Mouse (Mus musculus): ENCODE measurements around the gene Adssl1. TPM values are rescaled to one million over a fixed set of nuclear protein-coding genes. Genes with fewer than 3 reads are reported as not detected.
A peak's percentile ranks its signal among the peaks of the same experiment; 100 is the strongest.

The Adssl1 gene
- polyA plus RNA-seq, 1 experiment from 2014 or later: 43.0 TPM

DNA sequence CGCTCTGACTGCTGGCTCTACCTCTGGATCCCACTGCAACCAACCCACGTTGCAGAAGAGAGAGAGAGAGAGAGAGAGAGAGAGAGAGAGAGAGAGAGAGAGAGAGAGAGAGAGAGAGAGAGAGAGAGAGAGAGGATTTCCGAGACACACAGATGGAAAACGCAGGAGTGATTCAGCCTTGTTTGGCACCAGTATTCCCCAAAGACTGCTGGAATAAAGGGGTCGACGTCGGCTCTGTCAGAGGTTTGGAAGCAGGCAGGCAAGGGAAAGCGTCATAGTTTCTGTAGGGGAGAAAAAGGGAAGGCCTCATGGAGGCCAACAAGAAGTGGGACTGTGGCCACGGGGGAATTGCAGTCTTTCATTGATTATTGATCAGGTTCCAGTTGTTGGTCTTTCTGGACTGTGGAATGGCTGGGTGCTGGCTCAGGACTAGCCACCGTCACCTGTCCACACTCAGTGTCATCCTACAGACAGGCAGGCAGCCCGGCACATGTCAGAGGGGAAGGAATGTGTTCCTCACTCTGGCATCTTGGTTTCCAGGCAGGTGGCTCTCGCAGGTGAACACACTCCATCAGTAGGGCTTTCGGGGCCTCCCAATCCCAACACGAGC lies 22.8 kb upstream of the Adssl1 start:
- ATAC-seq: no peak
- TF ChIP-seq CTCF (IDR thresholded peaks at IDR 0.05) (no peak), EP300 (IDR thresholded peaks at IDR 0.05) (no peak)
- H3K9me3 ChIP-seq (ENCODE audit: low read length): no peaks in the 10 kb centered on the region
- H3K9ac ChIP-seq (replicated peaks; ENCODE audit: low read depth): no peak overlapping the region
- H3K36me3 ChIP-seq (ENCODE audit: insufficient read depth, low read length): no peaks in the 10 kb centered on the region
- no peak for DNase-seq (ENCODE audit: low spot score)
- H3K4me1 ChIP-seq (ENCODE audit: insufficient read depth, low read depth, low read length): peaks cover 27% of the 10 kb centered on the region
- 78% methylated on average over 14 of the region's 14 CpGs for WGBS
- no peaks in the 10 kb centered on the region for H3K27me3 ChIP-seq (replicated peaks; ENCODE audit: insufficient read depth, low read length)
- H3K4me2 ChIP-seq (replicated peaks; ENCODE audit: low read depth, low read length): no peak overlapping the region
- H3K27ac ChIP-seq (ENCODE audit: low read length): no peak overlapping the region
- no peak overlapping the region for H3K4me3 ChIP-seq (ENCODE audit: low read depth, low read length)

DNA sequence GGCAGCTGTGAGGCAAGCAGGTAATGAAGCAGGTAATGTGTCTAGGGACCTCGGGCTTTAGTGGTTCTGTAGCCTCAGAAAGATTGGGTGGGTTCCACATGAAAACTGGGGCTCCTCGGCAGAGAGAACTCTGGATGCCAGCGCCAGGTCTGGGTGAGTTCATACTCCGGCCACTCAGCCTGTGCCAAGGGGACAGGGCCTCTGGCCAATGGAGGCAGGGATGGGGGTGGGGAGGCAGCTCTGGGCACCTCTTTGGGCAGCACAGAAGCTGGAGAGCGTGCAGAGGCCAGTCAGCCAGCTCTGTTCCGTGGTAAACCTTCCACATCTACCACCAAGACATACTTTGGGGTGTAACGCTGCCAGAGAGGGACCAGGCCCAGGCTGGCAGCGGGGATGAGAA lies 22.2 kb upstream of the Adssl1 start:
- 85% methylated on average over 8 of the region's 8 CpGs for WGBS
- TF ChIP-seq CTCF (IDR thresholded peaks at IDR 0.05) (no peak), EP300 (IDR thresholded peaks at IDR 0.05) (no peak)
- Histone ChIP-seq H3K9ac (replicated peaks; ENCODE audit: low read depth) (no peak overlapping the region), H3K4me3 (ENCODE audit: low read depth, low read length) (no peak overlapping the region), H3K4me2 (replicated peaks; ENCODE audit: low read depth, low read length) (no peak overlapping the region), H3K4me1 (ENCODE audit: insufficient read depth, low read depth, low read length) (peaks cover 21% of the 10 kb centered on the region), H3K27me3 (replicated peaks; ENCODE audit: insufficient read depth, low read length) (no peaks in the 10 kb centered on the region), H3K36me3 (ENCODE audit: insufficient read depth, low read length) (no peaks in the 10 kb centered on the region), H3K27ac (ENCODE audit: low read length) (no peak overlapping the region), H3K9me3 (ENCODE audit: low read length) (no peaks in the 10 kb centered on the region)
- DNase-seq (ENCODE audit: low spot score): no peak
- ATAC-seq: no peak

GRCm38 (mm10) chr12:112599198-112599597 lies 20.6 kb upstream of the Adssl1 start:
- H3K9ac ChIP-seq (replicated peaks; ENCODE audit: low read depth): no peak overlapping the region
- no peaks in the 10 kb centered on the region for H3K9me3 ChIP-seq (ENCODE audit: low read length)
- H3K27ac ChIP-seq (ENCODE audit: low read length): no peak overlapping the region
- DNase-seq (ENCODE audit: low spot score): no peak
- H3K27me3 ChIP-seq (replicated peaks; ENCODE audit: insufficient read depth, low read length): no peaks in the 10 kb centered on the region
- no peaks in the 10 kb centered on the region for H3K36me3 ChIP-seq (ENCODE audit: insufficient read depth, low read length)
- WGBS: 35% methylated on average over 4 of the region's 4 CpGs
- TF ChIP-seq CTCF (IDR thresholded peaks at IDR 0.05) (no peak), EP300 (IDR thresholded peaks at IDR 0.05) (no peak)
- H3K4me1 ChIP-seq (ENCODE audit: insufficient read depth, low read depth, low read length): peaks cover 10% of the 10 kb centered on the region; the same call in 1 of the 2 replicates
- no peak overlapping the region for H3K4me2 ChIP-seq (replicated peaks; ENCODE audit: low read depth, low read length)
- no peak for ATAC-seq
- no peak overlapping the region for H3K4me3 ChIP-seq (ENCODE audit: low read depth, low read length)

DNA sequence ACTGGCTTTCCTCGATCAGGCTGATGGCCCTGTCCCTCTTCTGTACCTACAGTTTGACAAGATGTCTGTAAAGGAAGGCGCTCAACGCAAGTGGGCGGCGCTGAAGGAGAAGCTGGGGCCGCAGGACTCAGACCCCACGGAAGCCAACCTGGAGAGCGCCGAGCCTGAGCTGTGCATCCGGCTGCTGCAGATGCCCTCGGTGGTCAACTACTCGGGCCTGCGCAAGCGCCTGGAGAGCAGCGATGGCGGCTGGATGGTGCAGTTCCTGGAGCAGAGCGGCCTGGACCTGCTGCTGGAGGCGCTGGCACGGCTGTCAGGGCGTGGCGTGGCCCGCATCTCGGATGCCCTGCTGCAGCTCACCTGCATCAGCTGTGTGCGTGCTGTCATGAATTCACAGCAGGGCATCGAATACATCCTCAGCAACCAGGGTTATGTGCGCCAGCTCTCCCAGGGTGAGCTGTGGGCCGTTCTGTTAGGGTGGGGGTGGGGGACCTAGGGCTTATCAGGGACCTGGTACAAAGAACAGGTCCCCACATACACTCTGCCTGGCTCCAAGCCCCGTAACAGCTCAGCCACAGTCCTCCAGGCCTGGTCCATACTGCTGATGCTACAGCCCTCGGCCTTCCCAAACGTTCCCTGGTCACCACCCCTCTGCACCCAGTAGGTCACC lies 19.8 kb upstream of the Adssl1 start:
- 0 out of 2 replicates have a peak, but pooled peaks cover 4% of the 10 kb centered on the region for H3K4me1 ChIP-seq (ENCODE audit: insufficient read depth, low read depth, low read length)
- ATAC-seq: no peak
- TF ChIP-seq CTCF (IDR thresholded peaks at IDR 0.05): no peak
- no peak for TF ChIP-seq EP300 (IDR thresholded peaks at IDR 0.05)

GRCm38 (mm10) chr12:112604022-112604421 lies 15.8 kb upstream of the Adssl1 start:
- Histone ChIP-seq H3K4me3 (ENCODE audit: low read depth, low read length) (no peak overlapping the region), H3K27me3 (replicated peaks; ENCODE audit: insufficient read depth, low read length) (no peaks in the 10 kb centered on the region), H3K36me3 (ENCODE audit: insufficient read depth, low read length) (no peaks in the 10 kb centered on the region), H3K9ac (replicated peaks; ENCODE audit: low read depth) (no peak overlapping the region), H3K27ac (ENCODE audit: low read length) (no peak overlapping the region), H3K4me1 (ENCODE audit: insufficient read depth, low read depth, low read length) (0 out of 2 replicates have a peak, but pooled peaks cover 2% of the 10 kb centered on the region), H3K9me3 (ENCODE audit: low read length) (no peaks in the 10 kb centered on the region), H3K4me2 (replicated peaks; ENCODE audit: low read depth, low read length) (no peak overlapping the region)
- no peak for TF ChIP-seq CTCF (IDR thresholded peaks at IDR 0.05)
- TF ChIP-seq EP300 (IDR thresholded peaks at IDR 0.05): no peak
- ATAC-seq (peak; percentile 34), DNase-seq (ENCODE audit: low spot score) (no peak)
- WGBS: 74% methylated on average over 5 of the region's 5 CpGs

More for the DNA sequence above, 19.8 kb upstream of the Adssl1 start:
- WGBS: 88% methylated on average over 30 of the region's 30 CpGs
- Histone ChIP-seq H3K27me3 (replicated peaks; ENCODE audit: insufficient read depth, low read length) (no peaks in the 10 kb centered on the region), H3K4me3 (ENCODE audit: low read depth, low read length) (no peak overlapping the region), H3K36me3 (ENCODE audit: insufficient read depth, low read length) (no peaks in the 10 kb centered on the region), H3K9ac (replicated peaks; ENCODE audit: low read depth) (no peak overlapping the region), H3K9me3 (ENCODE audit: low read length) (no peaks in the 10 kb centered on the region), H3K4me2 (replicated peaks; ENCODE audit: low read depth, low read length) (no peak overlapping the region), H3K27ac (ENCODE audit: low read length) (no peak overlapping the region)
- DNase-seq (ENCODE audit: low spot score): no peak

DNA sequence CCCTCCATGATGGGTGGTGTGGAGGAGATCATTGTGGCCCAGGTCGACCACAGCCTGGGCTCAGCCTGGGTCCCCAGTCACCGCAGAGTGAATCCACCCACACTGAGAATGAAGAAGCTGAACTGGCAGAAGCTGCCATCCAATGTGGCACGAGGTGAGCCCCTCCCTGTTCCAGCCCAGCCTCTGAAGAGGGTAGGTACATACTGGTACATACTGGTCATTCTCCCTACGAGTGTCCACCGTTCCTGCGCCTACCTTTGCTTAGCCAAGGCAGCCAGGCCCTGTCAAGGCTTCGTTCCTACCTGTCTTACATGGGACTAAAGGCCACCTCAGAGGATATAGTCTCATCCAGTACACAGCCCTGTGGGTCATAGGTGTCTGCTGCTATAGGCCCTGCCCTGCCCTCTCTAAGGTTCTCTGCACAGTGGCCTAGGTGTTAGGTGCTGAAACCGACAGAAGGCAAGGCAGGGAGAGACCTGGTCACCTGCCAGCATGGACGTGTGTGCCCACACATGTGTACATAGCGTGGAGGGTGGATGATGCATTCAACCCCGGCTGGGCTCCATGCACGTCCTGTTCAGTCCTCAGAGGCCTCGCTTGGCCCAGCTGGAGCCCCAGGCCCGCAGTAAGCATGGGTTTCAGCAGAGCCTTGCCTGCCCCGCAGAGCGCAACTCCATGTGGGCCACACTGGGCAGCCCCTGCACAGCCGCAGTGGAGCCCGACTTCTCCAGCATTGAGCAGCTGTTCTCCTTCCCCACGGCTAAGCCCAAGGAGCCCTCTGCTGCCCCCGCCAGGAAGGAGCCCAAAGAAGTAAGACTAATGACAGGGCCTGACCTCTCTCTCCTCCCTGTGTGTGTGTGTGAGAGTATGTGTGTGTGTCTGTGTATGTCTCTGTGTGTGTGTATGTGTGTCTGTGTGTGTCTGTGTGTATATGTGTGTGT lies 14.9 kb upstream of the Adssl1 start:
- TF ChIP-seq CTCF (IDR thresholded peaks at IDR 0.05) (peak; percentile 67), EP300 (IDR thresholded peaks at IDR 0.05) (peak; percentile 40; the same call in 1 of the 2 replicates)
- peak; percentile 80 for ATAC-seq
- DNase-seq (ENCODE audit: low spot score): peak; percentile 76
- H3K4me1 ChIP-seq (ENCODE audit: insufficient read depth, low read depth, low read length): 0 out of 2 replicates have a peak, but pooled peaks cover 2% of the 10 kb centered on the region
- H3K27ac ChIP-seq (ENCODE audit: low read length): peak overlapping the region; percentile 54; the same call in 1 of the 2 replicates
- no peaks in the 10 kb centered on the region for H3K27me3 ChIP-seq (replicated peaks; ENCODE audit: insufficient read depth, low read length)
- H3K9ac ChIP-seq (replicated peaks; ENCODE audit: low read depth): no peak overlapping the region
- 0 out of 2 replicates have a peak, but pooled peaks cover 6% of the 10 kb centered on the region for H3K36me3 ChIP-seq (ENCODE audit: insufficient read depth, low read length)
- no peak overlapping the region for H3K4me2 ChIP-seq (replicated peaks; ENCODE audit: low read depth, low read length)
- 59% methylated on average over 20 of the region's 20 CpGs for WGBS
- no peaks in the 10 kb centered on the region for H3K9me3 ChIP-seq (ENCODE audit: low read length)
- H3K4me3 ChIP-seq (ENCODE audit: low read depth, low read length): no peak overlapping the region
